In the genomic region with DNA sequence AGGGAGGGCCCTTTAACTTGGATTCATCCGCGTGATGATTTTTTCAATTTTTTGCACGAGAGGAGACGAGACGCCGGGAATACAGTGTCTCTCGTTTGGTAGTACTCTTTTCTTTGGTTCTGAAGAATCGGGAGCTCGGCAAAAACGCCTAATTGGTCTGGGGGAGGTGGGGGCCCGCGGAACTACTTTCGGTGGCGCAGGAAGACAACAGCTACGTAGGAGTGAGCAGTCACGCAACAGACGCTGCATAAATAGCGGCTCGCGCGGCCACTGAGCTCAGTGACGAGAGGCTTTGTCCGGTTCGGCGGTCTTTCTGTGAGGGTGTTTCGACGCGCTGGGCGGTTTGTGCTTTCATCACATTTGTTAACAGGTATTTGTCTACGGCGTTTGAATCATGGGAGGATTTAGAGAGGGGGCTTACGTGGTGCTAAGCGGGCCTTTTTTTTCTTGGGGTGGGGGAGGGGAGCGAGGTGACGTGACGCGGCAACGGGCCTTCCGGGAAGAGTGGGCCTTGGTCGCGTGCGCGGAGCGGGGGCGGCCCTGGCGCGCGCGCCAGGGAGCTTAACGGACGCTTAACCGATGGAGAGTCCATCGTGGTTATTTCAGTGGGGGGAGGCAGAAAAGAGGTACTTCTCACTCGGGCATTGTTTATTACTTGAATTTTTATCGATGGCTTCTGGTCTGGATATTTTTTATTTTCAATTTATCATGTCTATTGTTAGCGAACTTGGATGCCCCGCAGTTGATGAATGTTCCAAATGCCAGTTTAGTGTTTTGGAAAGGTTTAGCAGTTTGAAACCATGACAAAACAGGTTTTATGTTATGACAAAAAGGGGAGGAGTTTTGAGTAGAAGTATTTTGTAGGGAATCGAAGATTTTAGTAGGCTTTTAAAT, we compare ENCODE assay signal across 8 mouse cellular contexts. TPM values are rescaled to one million over a fixed set of nuclear protein-coding genes. Genes with fewer than 3 reads are reported as not detected.
DNase-seq lines count a peak whose midpoint lies in the region; ATAC-seq lines count a peak whose summit lies in the region.

No protein-coding gene starts in this region.

- peak overlapping the region; percentile 82 for H3K27ac ChIP-seq in hindbrain, embryonic 11.5 days (ENCODE audit: low read depth, low read length)
- peak overlapping the region; percentile 100 for H3K27ac ChIP-seq in macrophage

- H3K27me3 ChIP-seq in hindbrain, embryonic 11.5 days (ENCODE audit: control insufficient read depth, insufficient read depth, low read length) = no peaks in the 10 kb centered on the region; the same call in 1 of the 2 replicates

- DNase-seq in MN1 (ENCODE audit: low spot score) = peak; percentile 90
- peak; percentile 58 for DNase-seq in cerebellum, adult 9-10 months
- DNase-seq in hindbrain, embryonic 11.5 days (ENCODE audit: low spot score) = peak; percentile 92
- DNase-seq in left cerebral cortex, adult 11 months (ENCODE audit: low spot score) = peak; percentile 81
- DNase-seq in retina, postnatal 7 days (ENCODE audit: low read depth, low spot score) = peak; percentile 92
- peak; percentile 82 to 84 for DNase-seq in urinary bladder, adult 18-20 months (ENCODE audit: low spot score in 2 of 2)

- H3K36me3 ChIP-seq in hindbrain, embryonic 11.5 days (ENCODE audit: control insufficient read depth, insufficient read depth, low read length) = peaks cover 2% of the 10 kb centered on the region; the same call in 1 of the 2 replicates
- peaks cover 12% of the 10 kb centered on the region; the same call in 1 of the 2 replicates for H3K36me3 ChIP-seq in macrophage (ENCODE audit: inconsistent target)

- under 1% methylated on average over 58 of the region's 58 CpGs for WGBS in hindbrain, embryonic 11.5 days
- under 1% methylated on average over 56 of the region's 58 CpGs for WGBS in macrophage (ENCODE audit: missing documents)

- no peaks in the 10 kb centered on the region for H3K9me3 ChIP-seq in hindbrain, embryonic 11.5 days (ENCODE audit: control insufficient read depth, low read length)

- H3K4me3 ChIP-seq in hindbrain, embryonic 11.5 days (ENCODE audit: low read depth, low read length) = peak overlapping the region; percentile 76
- H3K4me3 ChIP-seq in macrophage (ENCODE audit: inconsistent target) = peak overlapping the region; percentile 73

- H3K4me2 ChIP-seq in hindbrain, embryonic 11.5 days (replicated peaks; ENCODE audit: low read depth, low read length) = peak overlapping the region; percentile 44

- no peaks in the 10 kb centered on the region; the same call in 1 of the 2 replicates for H3K4me1 ChIP-seq in hindbrain, embryonic 11.5 days (replicated peaks; ENCODE audit: control insufficient read depth, insufficient read depth, low read length)

- ATAC-seq in frontal cortex, adult (ENCODE audit: low TSS enrichment) = peak; percentile 48
- ATAC-seq in hindbrain, embryonic 11.5 days (ENCODE audit: low FRiP score) = peak; percentile 91

- peaks cover 31% of the 10 kb centered on the region for H3K79me2 ChIP-seq in macrophage (ENCODE audit: inconsistent target)

- peak overlapping the region; percentile 88 for H3K9ac ChIP-seq in hindbrain, embryonic 11.5 days (ENCODE audit: low read depth, low read length)

RNA-seq across cellular contexts. Expression of gene Ubb, which starts 0.5 kb away (rescaled TPM):
- polyA plus RNA-seq in hindbrain, embryonic 11.5 days (2014; fragmentation: Nextera tagmentation; extraction: Ambion mirVana) = 3,694 and 3,897 TPM in 2 replicates
- total RNA-seq in macrophage (2018; cell fraction: chromatin; rRNA removed) = 100 to 1,000 TPM in 2 of 26 experiments, 10 to 100 TPM in 24; 30.2 to 156 (median 53.6) TPM
- total RNA-seq in macrophage (2018; cell fraction: cytosol; rRNA removed) = 1,000 to 10,000 TPM in 12 of 26 experiments, 100 to 1,000 TPM in 14; 573 to 1,418 (median 982) TPM
- 100 to 1,000 TPM; 117 to 414 (median 278) TPM for total RNA-seq in macrophage (2018; cell fraction: nucleus; rRNA removed)
- polyA plus RNA-seq in macrophage (2018) = 916 to 1,557 TPM (median 1,390 TPM) in 3 replicates

RNA-seq across cellular contexts. Expression of gene Cenpv, which starts 12.4 kb away (rescaled TPM):
- polyA plus RNA-seq in hindbrain, embryonic 11.5 days (2014; fragmentation: Nextera tagmentation; extraction: Ambion mirVana) = 44.2 and 50.0 TPM in 2 replicates
- total RNA-seq in macrophage (2018; cell fraction: chromatin; rRNA removed) = 10 to 100 TPM in 1 of 26 experiments, 1 to 10 TPM in 21, not detected in 4; 1.6 to 10.6 (median 3.8) TPM
- total RNA-seq in macrophage (2018; cell fraction: cytosol; rRNA removed) = 1 to 10 TPM; 1.7 to 9.7 (median 3.9) TPM
- 10 to 100 TPM in 3 of 26 experiments, 1 to 10 TPM in 21, under 1 TPM in 1, not detected in 1; 0.63 to 13.2 (median 3.8) TPM for total RNA-seq in macrophage (2018; cell fraction: nucleus; rRNA removed)
- 7.2 to 8.9 TPM (median 8.3 TPM) in 3 replicates for polyA plus RNA-seq in macrophage (2018)

RNA-seq across cellular contexts. Expression of gene Trpv2, which starts 22.8 kb away (rescaled TPM):
- 6.5 and 8.9 TPM in 2 replicates for polyA plus RNA-seq in hindbrain, embryonic 11.5 days (2014; fragmentation: Nextera tagmentation; extraction: Ambion mirVana)
- total RNA-seq in macrophage (2018; cell fraction: chromatin; rRNA removed) = 100 to 1,000 TPM in 5 of 26 experiments, 10 to 100 TPM in 21; 19.2 to 109 (median 72.3) TPM
- 100 to 1,000 TPM in 23 of 26 experiments, 10 to 100 TPM in 3; 89.6 to 139 (median 116) TPM for total RNA-seq in macrophage (2018; cell fraction: cytosol; rRNA removed)
- 100 to 1,000 TPM in 18 of 26 experiments, 10 to 100 TPM in 8; 71.0 to 151 (median 118) TPM for total RNA-seq in macrophage (2018; cell fraction: nucleus; rRNA removed)
- polyA plus RNA-seq in macrophage (2018) = 71.4 to 114 TPM (median 91.5 TPM) in 3 replicates

Comparison
In these comparisons a context has a peak if more than half of its experiments do, and no peak if none do; other contexts are left out.
1. Peak in every context shown above with its lines: DNase-seq, ATAC-seq, H3K4me3 ChIP-seq and H3K27ac ChIP-seq.